Mouse (Mus musculus) skeletal muscle tissue, postnatal 0 days (tissue): ENCODE data around the gene Olfr1335. TPM values are rescaled to one million over a fixed set of nuclear protein-coding genes. Genes with fewer than 3 reads are reported as not detected.

ENCODE experiments used
- polyA plus RNA-seq: library from polyadenylated mRNA; unstranded; fragments of >200 nt; fragmentation: Nextera tagmentation; extraction: Ambion mirVana; gene quantifications from 2 replicates; pipeline ENCODE4 v1.2.1, GENCODE M21; 2015

Gene Olfr1335
- not detected in 2 replicates for polyA plus RNA-seq

GRCm38 (mm10) chr4:118809844-118810243 is at the start of gene Olfr1335:
TSS of gene Olfr1335 (minus strand) at chr4:118809944.

DNA sequence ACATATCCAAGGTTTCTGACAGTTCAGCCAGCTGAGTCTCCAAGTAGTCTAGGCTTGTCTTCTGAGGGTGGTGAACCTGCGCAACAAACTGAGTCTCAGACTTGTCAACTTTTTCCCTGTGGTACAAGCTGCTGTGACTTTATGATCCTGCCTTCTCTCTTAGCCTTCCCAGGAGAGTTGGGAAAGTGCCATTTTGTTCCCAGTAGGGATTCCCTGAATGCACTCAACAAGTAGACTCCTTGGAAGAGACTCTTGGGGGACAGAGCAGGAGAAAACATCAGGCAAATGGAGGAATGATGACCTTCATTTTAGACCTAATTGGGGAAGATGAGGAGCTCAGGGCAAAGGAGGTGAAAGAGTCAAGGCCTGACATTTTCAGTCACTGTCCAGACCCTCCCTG is 26.4 kb upstream of the Olfr1335 start, which contains the start of gene Olfr1333:
TSS of gene Olfr1333 (minus strand) at position 101 of the 400 bp plus-strand sequence.

DNA sequence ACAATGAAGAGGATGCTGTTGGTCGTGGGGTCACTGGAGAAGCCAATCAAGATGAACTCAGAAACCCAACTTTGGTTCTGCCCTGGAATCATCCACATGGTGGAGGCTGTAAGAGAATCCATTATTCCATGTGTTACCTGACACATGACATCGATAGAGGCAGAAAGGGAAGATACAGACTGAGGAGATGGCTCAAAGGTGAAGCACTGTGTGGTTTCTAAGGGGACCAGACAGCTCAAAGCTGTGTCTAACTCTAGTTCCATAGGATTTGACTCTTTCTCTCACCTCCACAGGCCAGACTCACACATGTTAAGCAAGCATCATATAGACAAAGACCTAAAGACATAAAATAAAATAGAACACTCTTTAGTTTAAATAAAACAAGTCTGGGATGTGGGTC is 27.3 kb downstream of the Olfr1335 start, which contains the start of gene Olfr1337:
TSS of gene Olfr1337 (minus strand) at position 101 of the 400 bp plus-strand sequence.

Other genes starting within 250 kb of the Olfr1335 start
- 0.40 TPM in 1 of 2 replicates, not detected in the other for gene Cfap57, start 189.2 kb downstream of the Olfr1335 start, polyA plus RNA-seq
- 82.7 and 93.5 TPM in 2 replicates for gene Ebna1bp2, start 189.1 kb downstream of the Olfr1335 start, polyA plus RNA-seq
- gene Olfr62, start 151.0 kb downstream of the Olfr1335 start, polyA plus RNA-seq: not detected in 2 replicates
- gene Olfr1342, start 117.2 kb downstream of the Olfr1335 start, polyA plus RNA-seq: not detected in 2 replicates
- gene Olfr1341, start 106.4 kb downstream of the Olfr1335 start, polyA plus RNA-seq: not detected in 2 replicates
- not detected in 2 replicates for gene Olfr1340, start 89.8 kb downstream of the Olfr1335 start, polyA plus RNA-seq
- not detected in 2 replicates for gene Olfr1339, start 77.8 kb downstream of the Olfr1335 start, polyA plus RNA-seq
- gene Olfr1338, start 51.2 kb downstream of the Olfr1335 start, polyA plus RNA-seq: not detected in 2 replicates
- 0.18 TPM in 1 of 2 replicates, not detected in the other for gene Olfr1337, start 27.4 kb downstream of the Olfr1335 start, polyA plus RNA-seq
- gene Olfr1333, start 26.3 kb upstream of the Olfr1335 start, polyA plus RNA-seq: not detected in 2 replicates
- not detected in 2 replicates for gene Olfr1331, start 54.7 kb upstream of the Olfr1335 start, polyA plus RNA-seq
- gene Olfr1330, start 78.7 kb upstream of the Olfr1335 start, polyA plus RNA-seq: 0.06 TPM in 1 of 2 replicates, not detected in the other
- gene Olfr1329, start 107.5 kb upstream of the Olfr1335 start, polyA plus RNA-seq: not detected in 2 replicates
- gene Olfr1328, start 128.7 kb upstream of the Olfr1335 start, polyA plus RNA-seq: not detected in 2 replicates
- 0.05 and 0.10 TPM in 2 replicates for gene Lao1, start 151.6 kb upstream of the Olfr1335 start, polyA plus RNA-seq